Mouse (Mus musculus) heart, adult 9 months (tissue): ENCODE data around the gene Hist1h2ba.

Experiments
- DNase-seq, 2 experiments: peaks; one replicate each; pipeline ENCODE4 v3.0.0; 2022; ENCODE audit warnings: low spot score in 2 of 2

Hist1h2ba gene

DNA sequence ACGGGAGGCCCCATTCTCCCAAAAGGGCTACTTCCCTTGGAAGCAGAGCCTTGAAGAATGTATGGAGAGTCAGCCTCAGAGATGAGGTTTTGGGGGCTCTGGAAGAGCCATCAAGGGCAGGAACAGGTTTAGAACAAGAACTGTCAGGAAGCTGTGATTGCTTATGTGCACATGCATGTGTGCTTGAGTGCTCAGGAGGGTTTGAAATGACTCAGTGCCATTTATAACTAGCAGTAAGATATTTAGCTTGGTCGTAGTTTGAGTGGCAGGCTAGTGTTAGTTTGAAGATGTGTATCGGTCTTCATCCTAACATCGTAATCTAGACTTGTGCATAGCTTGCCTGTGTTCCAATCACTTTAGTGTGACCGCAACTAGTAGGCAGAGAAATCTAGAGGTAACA is 27.1 kb downstream of the Hist1h2ba start:
- no peak for DNase-seq

DNA sequence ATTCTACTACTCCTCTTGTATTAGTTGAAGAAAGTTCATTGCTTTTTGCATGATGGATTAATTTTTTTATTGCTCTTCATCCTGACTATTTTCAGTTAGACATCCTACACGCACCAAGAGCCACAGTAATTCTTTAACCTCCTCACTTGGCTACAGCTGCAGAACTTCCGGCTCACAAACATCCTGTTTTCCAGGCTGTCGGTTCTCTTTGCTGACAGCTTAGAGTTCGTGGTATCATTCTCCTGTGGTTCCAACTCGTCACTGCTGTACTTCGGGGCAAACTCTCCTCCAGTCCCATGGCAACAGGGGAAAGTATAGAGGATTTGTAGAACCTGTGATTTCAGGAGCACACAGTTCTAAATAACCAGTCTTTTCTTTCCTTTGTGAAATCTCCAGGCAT is 35.7 kb downstream of the Hist1h2ba start:
- DNase-seq = no peak

DNA sequence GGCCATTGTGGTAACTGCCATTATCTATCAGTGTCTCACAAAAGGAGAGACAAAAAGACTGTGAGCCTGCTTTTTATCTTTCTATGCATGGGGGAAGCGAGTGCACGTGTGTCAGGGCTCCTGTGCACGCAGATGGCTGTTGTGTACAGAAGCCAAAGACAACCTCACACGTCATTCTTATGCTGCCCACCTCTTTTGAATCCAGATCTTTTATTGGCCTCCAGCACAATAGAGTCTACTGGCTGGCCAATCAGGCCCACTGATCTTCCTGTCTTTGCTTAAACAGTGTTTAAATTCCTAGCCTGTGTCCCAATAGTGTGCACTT is 40.7 kb downstream of the Hist1h2ba start:
- DNase-seq = no peak

DNA sequence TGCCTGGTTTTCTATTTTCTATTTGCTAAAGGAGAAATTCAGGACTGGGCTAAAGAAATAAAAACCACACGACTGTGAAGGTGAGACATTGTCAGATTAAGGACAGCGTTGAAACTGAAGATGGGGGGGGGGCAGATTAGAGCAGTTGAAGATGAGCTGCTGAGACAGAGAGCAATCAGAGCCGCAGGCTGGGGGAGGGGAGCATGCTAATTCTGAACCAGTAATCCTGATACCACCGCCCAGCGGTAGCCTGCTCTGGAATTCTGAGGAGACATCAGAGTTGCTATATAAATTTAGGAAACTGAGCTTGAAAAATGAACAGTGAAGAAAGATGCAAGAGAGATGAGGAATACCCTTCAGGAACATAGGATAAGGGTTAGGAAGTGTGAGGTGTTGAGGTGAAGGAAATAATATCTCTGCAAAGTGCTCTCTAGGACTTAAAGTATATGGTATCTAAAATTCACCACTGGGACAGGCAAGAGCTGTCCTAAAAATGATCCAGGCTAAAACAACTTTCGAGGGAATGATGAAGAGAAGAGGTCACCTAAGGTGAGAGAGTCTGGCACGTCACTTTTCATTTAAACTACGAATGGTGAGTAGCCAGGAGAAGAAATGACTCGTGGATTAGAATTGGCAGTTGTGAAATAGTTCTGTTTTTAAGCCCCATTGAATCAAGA is 41.2 kb downstream of the Hist1h2ba start:
- DNase-seq = no peak

DNA sequence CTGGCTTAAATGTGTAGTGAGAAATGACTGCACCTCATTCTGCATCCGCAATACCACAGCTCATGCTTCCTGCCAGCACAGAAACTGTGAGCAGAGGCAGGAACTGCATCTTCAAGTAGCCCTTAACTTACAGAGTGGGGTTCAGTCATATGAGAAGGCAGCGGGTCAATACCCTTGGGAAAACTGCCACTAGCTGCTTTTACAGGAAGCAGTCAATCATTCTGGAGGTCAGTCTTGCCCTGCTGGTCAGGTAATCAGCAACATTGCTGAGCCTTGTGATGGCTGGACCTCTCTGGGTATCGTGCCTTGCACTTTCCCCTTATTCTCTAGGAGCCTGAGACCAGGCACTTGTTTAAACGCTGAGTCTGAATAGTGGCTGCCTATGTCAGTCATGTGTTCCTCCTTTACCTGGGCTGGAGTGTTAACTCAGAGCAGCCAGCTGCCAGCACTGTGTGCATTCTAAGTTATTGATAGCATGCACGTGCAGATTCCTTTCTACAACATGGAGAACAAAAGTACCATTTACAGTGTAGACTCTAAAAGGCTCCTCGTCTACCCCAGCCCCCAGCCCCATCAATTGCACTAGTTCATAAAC is 44.8 kb downstream of the Hist1h2ba start:
- no peak for DNase-seq

DNA sequence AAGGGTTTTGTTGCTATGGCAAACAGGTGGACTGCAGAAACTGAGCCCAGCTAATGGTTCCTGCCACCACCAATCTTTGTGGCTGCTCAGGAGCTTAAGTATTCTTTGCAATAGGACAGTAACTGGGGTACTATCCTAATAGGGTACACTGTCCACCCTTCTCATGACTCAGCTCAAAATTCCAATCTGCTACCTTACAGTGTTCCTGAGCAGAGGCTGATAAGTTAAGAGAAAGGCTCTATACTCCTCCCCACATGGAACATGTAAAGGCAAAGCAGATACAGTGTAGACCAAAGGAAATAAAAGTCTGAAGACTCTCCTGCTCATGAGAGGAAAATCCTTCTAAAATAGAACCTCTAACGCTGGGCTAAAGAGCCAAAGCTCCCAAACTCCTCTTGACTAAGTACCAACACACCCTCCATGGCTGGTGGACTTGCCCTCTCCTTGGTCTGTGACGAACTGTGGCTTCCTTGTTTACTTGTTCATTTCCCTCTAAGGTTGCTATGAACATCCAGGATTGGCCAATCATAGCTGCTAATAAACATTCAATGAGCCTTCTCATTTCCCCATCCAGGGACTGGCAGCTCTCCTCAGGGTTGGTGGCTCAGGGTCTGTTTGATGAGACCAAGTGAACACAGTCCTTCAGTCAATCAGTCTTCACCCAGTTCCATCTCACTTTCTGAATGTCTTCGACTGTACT is 46.8 kb downstream of the Hist1h2ba start:
- DNase-seq = no peak

DNA sequence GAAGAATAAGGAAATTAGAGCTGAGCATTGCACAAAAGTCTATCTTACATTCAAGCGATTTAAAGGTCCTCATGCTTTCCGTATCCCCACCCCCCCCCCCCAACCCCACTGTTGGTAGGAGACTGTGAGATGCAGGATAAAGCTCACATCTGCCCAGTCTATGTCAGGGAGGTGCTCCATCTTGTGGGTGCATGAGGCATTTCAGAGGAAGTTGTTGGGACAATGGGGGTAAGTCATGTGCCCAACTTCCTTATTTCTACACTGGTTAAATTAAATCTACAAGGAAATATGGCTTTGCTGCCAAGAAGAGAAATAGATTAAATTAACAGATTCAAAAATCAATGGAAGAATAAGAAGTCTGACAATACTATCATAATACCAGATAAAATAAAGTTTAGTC is 48.4 kb downstream of the Hist1h2ba start:
- peak in 1 of 2 experiments; percentile 27 for DNase-seq
